Mouse (Mus musculus) kidney, embryonic 15.5 days (tissue): ENCODE results near the gene Fbxl13. TPM values are rescaled to one million over a fixed set of nuclear protein-coding genes. Genes with fewer than 3 reads are reported as not detected.
A peak's percentile ranks its signal among the peaks of the same experiment; 100 is the strongest.

ENCODE experiments used
- ATAC-seq: fragments of 200-750 bp; cut with Nextera tagmentation; replicated peaks from 2 replicates; pipeline ENCODE4 v1.8.0; 2017; ENCODE audit warnings: moderate TSS enrichment; ENCODE audit not compliant: low FRiP score
- H3K27ac ChIP-seq: fragments of 300-500 bp; sonication (generic); 2 replicates; pipeline ENCODE4 v1.5.1; 2015; ENCODE audit warnings: mild to moderate bottlenecking, inconsistent platforms
- H3K27me3 ChIP-seq: fragments of 300-500 bp; sonication (generic); 2 replicates; pipeline ENCODE4 v1.6.1; 2015; ENCODE audit warnings: inconsistent platforms
- H3K36me3 ChIP-seq: fragments of 300-500 bp; sonication (generic); 2 replicates; pipeline ENCODE4 v1.6.1; 2015; ENCODE audit warnings: inconsistent platforms
- H3K4me1 ChIP-seq: fragments of 300-500 bp; sonication (generic); 2 replicates; pipeline ENCODE4 v1.6.1; 2015; ENCODE audit warnings: inconsistent platforms
- H3K4me2 ChIP-seq: fragments of 300-500 bp; sonication (generic); 2 replicates; pipeline ENCODE4 v1.6.1; 2015; ENCODE audit warnings: moderate library complexity, mild to moderate bottlenecking, inconsistent platforms
- H3K4me3 ChIP-seq: fragments of 300-500 bp; sonication (generic); replicated peaks from 2 replicates; pipeline ENCODE4 v1.5.1; 2015; ENCODE audit warnings: mild to moderate bottlenecking, inconsistent platforms
- H3K9ac ChIP-seq: fragments of 300-500 bp; sonication (generic); 2 replicates; pipeline ENCODE4 v1.6.1; 2015; ENCODE audit warnings: mild to moderate bottlenecking, inconsistent platforms
- H3K9me3 ChIP-seq: fragments of 300-500 bp; sonication (generic); replicated peaks from 2 replicates; pipeline ENCODE4 v1.6.1; 2016; ENCODE audit warnings: inconsistent platforms
- whole genome bisulfite sequencing: fragments of 180-500 bp; shearing (Covaris S2); methylation state at CpG from one replicate; pipeline ENCODE4 v1.1.7; 2015; ENCODE audit warnings: mixed read lengths; 5-methylcytosine and 5-hydroxymethylcytosine counted together
- polyA plus RNA-seq: library from polyadenylated mRNA; unstranded; fragments of >200 nt; fragmentation: Nextera tagmentation; extraction: Ambion mirVana; gene quantifications from 2 replicates; pipeline ENCODE4 v1.2.1, GENCODE M21; 2015

Fbxl13 gene
- polyA plus RNA-seq, 1 experiment from 2014 or later, result 0.42 TPM

DNA sequence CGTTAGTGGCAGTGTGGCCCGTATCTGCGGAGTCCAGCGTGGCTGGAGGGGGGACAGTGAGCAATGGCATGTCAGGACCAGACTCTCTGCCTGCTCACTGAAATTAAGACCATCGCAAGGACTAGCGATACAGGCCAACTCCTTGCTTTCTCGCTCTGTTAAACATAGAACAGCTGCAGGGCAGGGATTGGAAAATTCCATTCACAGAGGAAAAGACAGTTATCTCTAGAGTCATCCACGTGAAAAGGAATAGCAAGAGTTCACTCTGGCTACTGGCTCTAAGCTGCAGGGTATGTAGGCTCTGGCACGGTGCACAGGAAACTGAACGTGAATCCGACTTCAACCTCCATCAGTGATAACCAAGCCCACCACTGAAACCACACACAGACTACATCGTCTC is 29.6 kb upstream of the Fbxl13 start:
- peak; percentile 36; the same call in 1 of the 2 replicates for ATAC-seq

DNA sequence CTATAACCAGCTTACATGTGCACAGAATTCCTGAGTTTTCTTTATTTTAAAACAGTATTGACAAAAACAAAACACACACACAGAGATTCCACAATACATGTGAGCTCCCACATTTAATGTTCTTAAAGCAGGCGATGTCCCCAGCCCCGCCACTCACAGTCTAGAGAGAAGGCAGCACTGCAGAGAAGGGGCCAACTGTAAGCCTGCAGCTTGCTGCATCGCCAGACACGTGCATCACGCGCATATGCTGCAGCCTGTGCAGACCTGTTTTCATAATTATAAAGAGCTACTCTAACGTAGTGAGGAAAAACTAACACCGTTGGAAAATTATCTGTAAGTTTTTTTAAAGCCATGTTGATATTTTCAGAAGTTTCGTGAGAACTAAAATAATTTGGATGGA is 28.3 kb upstream of the Fbxl13 start:
- 0 out of 2 replicates have a peak overlapping the region, but pooled peaks have one; percentile 47 for H3K4me2 ChIP-seq
- H3K9me3 ChIP-seq, result no peaks in the 10 kb centered on the region
- peak overlapping the region; percentile 75 for H3K27ac ChIP-seq
- 72% methylated on average over 9 of the region's 9 CpGs for WGBS
- no peaks in the 10 kb centered on the region for H3K27me3 ChIP-seq
- H3K9ac ChIP-seq, result no peak overlapping the region
- no peak for ATAC-seq
- no peak overlapping the region for H3K4me3 ChIP-seq
- peaks cover 24% of the 10 kb centered on the region; the same call in 1 of the 2 replicates for H3K36me3 ChIP-seq
- peaks cover 30% of the 10 kb centered on the region for H3K4me1 ChIP-seq

More for the DNA sequence above, 29.6 kb upstream of the Fbxl13 start:
- H3K27ac ChIP-seq, result peak overlapping the region; percentile 61
- H3K27me3 ChIP-seq, result no peaks in the 10 kb centered on the region
- H3K36me3 ChIP-seq, result peaks cover 17% of the 10 kb centered on the region; the same call in 1 of the 2 replicates
- no peak overlapping the region for H3K4me3 ChIP-seq
- no peak overlapping the region for H3K9ac ChIP-seq
- H3K9me3 ChIP-seq, result no peaks in the 10 kb centered on the region
- 60% methylated on average over 12 of the region's 12 CpGs for WGBS
- H3K4me2 ChIP-seq, result no peak overlapping the region
- peaks cover 36% of the 10 kb centered on the region for H3K4me1 ChIP-seq

DNA sequence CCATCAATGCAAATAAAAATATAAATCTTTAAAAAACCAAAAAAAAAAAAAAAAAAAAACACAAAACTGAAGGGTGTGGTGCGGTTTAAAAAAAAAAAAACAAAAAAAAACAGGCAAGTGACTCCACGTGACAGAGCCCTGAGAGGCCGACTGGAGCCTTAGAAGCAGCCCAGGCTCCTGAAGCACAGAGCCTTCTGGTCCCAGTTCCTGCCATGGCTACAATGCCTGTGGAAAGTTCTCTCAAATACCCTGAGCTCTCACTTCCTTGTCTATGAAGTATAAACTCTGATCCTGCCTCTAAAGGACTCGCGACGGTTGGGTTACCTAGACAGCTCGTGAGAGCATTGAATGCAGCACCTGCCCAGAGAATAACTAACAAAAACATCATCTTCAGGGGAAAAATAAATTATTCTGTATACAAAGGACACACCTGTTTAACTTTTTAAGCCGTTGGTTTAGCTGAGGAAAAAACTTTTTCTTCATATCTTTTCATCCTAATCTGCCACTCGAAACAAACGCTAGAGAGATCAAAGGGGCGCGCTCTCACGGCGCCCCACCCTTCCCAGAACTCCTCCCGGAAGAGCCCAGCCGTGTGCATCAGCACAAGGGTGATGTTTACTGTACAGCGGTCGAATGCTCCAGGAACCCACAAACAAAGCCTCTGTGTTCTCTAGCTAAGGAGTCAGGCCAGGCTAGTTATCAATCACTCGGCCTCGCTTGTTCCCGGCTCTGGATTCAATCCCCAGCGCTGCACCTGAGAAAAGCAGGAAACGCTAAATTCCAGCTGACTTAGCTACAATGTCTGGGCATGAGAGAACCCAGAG is 27.6 kb upstream of the Fbxl13 start:
- Histone ChIP-seq H3K4me2 (peak overlapping the region; percentile 47), H3K4me3 (peak overlapping the region; percentile 12; the same call in 1 of the 2 replicates), H3K4me1 (peaks cover 30% of the 10 kb centered on the region), H3K36me3 (peaks cover 22% of the 10 kb centered on the region; the same call in 1 of the 2 replicates), H3K9me3 (no peaks in the 10 kb centered on the region), H3K9ac (no peak overlapping the region), H3K27me3 (no peaks in the 10 kb centered on the region), H3K27ac (peak overlapping the region; percentile 75)
- peak; percentile 82 for ATAC-seq
- WGBS, result 36% methylated on average over 23 of the region's 23 CpGs

DNA sequence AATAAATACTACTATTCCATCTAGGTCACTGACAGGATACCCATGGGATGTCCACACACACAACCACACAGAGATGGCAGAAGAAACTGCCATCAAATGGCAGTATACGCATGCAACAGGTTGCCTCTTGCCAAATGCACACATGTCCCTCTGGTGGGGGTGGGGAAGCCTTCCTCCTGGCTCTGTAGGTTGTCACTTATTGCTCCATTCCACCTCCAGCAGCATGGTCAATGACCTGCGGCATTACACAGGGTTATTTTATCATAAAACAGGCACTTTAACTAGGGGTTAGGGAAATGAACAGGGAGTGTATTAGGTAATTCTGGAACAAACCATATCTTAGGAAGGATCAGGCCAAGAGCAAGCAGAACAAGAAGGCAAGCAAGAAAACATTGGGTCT is 23.9 kb upstream of the Fbxl13 start:
- Histone ChIP-seq H3K4me3 (no peak overlapping the region), H3K9ac (no peak overlapping the region), H3K27ac (no peak overlapping the region), H3K9me3 (no peaks in the 10 kb centered on the region), H3K36me3 (peaks cover 16% of the 10 kb centered on the region; the same call in 1 of the 2 replicates), H3K27me3 (no peaks in the 10 kb centered on the region), H3K4me2 (no peak overlapping the region), H3K4me1 (peaks cover 20% of the 10 kb centered on the region)
- no peak for ATAC-seq
- 85% methylated on average over 2 of the region's 2 CpGs for WGBS

DNA sequence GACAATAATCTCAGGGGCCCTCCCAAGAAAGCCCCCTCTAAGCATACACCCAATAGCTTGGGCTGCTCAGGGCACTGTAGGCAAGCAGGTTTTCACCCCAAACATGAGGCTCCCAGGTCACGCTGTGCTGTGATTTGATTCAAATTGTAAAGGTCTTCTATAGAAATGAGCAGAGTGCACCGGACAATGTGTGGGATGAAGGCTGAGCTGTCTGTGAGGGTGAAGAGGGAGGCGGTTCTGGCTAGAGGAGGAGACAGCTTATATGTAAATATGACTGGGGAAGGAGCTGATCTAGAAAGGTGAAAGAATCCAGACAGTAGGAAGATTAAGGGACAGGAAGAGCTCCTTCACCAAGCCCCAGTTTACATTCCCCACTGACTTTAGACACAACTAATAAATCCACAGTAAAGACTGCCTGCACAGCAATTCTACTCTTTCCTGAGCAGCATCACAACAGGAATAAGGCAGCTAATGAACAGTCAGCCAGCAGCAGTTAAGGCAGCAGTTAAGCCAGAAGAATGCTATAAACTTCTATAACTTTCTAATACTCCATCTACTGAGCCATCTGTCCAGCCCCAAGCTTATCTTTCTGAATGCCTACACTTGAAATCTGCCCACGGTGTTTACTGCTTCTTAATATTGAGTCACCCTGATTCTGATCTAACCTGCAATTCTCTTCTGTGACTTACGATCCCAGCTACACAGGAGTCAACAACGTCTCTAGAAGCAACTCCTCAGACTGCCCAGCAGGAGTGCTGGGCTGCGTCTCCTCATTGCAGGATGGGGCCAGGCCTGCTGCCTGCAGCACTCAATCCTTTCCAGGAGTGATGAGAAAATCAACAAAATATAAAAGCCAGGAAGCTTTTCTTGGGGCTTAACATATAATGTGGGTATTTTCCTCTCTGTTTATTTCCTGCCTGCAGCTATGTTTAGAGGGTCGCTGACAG is 22.0 kb upstream of the Fbxl13 start:
- 51% methylated on average over 8 of the region's 8 CpGs for WGBS
- Histone ChIP-seq H3K9ac (no peak overlapping the region), H3K27me3 (no peaks in the 10 kb centered on the region), H3K4me2 (no peak overlapping the region), H3K36me3 (peaks cover 34% of the 10 kb centered on the region), H3K27ac (peak overlapping the region; percentile 38; the same call in 1 of the 2 replicates), H3K4me3 (no peak overlapping the region), H3K4me1 (peaks cover 3% of the 10 kb centered on the region; the same call in 1 of the 2 replicates), H3K9me3 (no peaks in the 10 kb centered on the region)
- no peak for ATAC-seq

DNA sequence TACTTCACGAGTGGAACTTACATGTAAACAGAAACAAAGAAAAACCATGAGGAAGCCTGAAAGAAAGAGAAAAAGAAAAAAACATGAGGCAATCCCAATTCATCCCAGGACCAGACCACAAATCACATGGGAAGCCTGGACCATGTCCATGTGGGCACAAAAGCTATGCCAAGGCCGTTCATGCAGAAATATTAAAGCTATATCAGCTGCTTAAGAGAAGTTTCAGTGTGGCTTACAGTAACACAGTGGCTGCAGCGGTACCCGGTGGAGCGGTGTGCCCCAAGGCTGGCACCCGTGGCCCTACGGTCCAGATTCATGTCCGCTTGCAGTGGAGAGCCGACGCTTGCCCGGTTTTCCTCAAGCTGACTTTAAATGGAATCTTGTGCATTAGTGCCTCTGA is 17.6 kb upstream of the Fbxl13 start:
- Histone ChIP-seq H3K9ac (no peak overlapping the region), H3K4me2 (no peak overlapping the region), H3K27ac (no peak overlapping the region), H3K36me3 (peaks cover 66% of the 10 kb centered on the region), H3K27me3 (no peaks in the 10 kb centered on the region), H3K4me3 (no peak overlapping the region), H3K4me1 (peaks cover 8% of the 10 kb centered on the region), H3K9me3 (no peaks in the 10 kb centered on the region)
- 93% methylated on average over 11 of the region's 11 CpGs for WGBS
- no peak for ATAC-seq

DNA sequence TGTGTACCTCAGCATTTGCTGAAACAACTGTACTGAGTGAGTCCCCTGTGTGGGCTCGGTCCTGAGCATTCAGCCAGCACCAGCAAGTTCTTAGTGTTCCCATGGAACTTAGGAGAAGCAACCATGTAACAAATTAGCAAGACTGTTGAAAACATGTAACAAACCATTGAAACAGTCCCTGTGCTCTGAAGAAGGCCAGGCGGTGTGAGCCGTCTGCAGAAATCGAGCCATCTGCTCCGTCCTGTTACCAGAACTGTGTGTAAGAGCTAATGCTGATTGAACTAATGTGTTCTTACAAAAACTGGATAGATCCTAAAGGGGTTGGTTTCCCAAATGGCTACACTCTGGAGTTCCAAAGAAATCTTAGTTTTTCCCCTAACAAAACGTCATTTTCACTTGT is 15.4 kb upstream of the Fbxl13 start:
- H3K27ac ChIP-seq, result no peak overlapping the region
- H3K9ac ChIP-seq, result no peak overlapping the region
- no peak overlapping the region for H3K4me2 ChIP-seq
- H3K36me3 ChIP-seq, result peaks cover 79% of the 10 kb centered on the region
- peaks cover 5% of the 10 kb centered on the region for H3K4me1 ChIP-seq
- no peaks in the 10 kb centered on the region for H3K27me3 ChIP-seq
- H3K4me3 ChIP-seq, result no peak overlapping the region
- no peak for ATAC-seq
- H3K9me3 ChIP-seq, result no peaks in the 10 kb centered on the region
- 93% methylated on average over 6 of the region's 6 CpGs for WGBS

DNA sequence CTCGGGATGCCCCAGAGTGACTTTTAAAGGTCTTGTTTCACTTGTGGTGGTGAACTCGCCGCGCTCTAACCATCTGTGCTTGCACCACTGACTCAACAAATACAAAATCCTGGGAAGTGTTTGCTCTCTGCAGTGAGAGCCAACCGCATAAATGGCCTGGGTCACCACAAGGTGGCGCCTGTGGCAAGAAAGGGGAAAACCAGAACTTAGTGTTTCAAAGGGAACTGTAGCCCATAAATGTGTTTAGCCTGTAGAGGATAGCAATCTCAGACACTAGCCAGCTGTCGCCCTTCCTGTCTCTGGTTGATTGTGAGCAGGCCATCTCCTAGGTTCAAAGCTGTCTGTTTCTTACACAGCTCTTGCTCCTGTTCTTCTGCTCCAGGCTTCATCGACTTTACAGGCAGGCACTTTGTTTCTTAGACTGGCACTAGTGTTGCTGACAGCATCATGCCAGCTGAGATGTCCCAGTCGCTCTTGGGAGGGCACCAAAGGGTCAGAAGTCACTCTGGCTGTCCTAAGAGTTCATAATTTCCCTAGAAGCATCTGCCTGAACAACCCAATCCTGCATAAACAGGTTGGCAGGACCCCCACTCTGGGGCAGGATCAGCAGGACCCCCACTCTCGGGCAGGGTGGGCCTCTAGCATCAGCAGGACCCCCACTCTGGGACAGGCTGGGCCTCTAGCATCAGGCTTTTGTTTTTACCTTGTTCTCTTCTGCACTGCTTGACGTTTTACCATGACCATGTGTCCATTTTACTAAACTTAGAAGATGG is 13.4 kb upstream of the Fbxl13 start:
- no peak overlapping the region for H3K4me3 ChIP-seq
- peaks cover 5% of the 10 kb centered on the region for H3K4me1 ChIP-seq
- H3K4me2 ChIP-seq, result no peak overlapping the region
- H3K9ac ChIP-seq, result no peak overlapping the region
- ATAC-seq, result peak; percentile 84
- peak overlapping the region; percentile 43 for H3K27ac ChIP-seq
- H3K27me3 ChIP-seq, result no peaks in the 10 kb centered on the region
- H3K9me3 ChIP-seq, result no peaks in the 10 kb centered on the region
- peaks cover 73% of the 10 kb centered on the region for H3K36me3 ChIP-seq
- 55% methylated on average over 11 of the region's 11 CpGs for WGBS

DNA sequence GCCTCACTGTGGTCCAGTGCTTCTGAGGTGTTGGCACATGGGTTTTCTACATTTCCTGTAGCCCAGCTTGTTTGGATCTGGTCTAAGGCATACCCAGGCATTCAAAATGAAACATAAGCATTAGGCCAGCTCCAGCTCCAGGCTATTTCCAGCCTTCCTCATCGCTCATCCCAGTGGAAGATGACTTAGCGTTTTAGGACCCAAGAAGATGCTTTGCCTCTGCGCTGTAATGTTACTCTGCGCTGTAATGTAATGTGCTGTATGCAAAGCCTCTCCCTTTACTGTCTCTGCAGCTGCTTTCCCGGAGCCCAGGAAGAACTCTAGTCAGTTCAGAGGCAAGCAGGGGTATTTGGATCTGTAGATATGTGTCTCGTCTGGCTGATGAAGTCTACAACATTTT is 12.6 kb upstream of the Fbxl13 start:
- no peak for ATAC-seq
- H3K27ac ChIP-seq, result 0 out of 2 replicates have a peak overlapping the region, but pooled peaks have one; percentile 18
- H3K4me2 ChIP-seq, result no peak overlapping the region
- H3K4me1 ChIP-seq, result peaks cover 5% of the 10 kb centered on the region
- no peaks in the 10 kb centered on the region for H3K27me3 ChIP-seq
- WGBS, result 88% methylated on average over 6 of the region's 6 CpGs
- H3K4me3 ChIP-seq, result no peak overlapping the region
- peaks cover 73% of the 10 kb centered on the region for H3K36me3 ChIP-seq
- H3K9me3 ChIP-seq, result no peaks in the 10 kb centered on the region
- H3K9ac ChIP-seq, result no peak overlapping the region

DNA sequence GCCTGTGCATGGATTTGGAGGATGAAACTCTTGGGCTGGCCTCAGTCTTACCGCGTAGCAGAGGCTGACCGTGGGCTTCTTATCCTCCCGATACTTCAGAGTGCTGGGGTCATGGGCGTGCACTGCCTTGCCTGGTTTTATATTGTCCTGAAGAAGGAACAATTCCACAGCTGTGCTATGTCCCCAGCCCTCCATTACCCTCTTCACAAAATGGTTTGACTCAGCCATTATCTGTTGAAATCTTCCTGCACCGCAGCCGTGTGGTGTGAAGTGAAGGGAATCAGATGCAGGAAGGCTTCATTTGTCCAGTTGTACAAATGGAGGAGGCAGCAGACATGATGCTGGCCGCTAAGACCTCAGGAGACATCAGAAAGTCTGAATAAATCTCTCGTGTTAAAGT is 11.5 kb upstream of the Fbxl13 start:
- Histone ChIP-seq H3K9ac (no peak overlapping the region), H3K27me3 (no peaks in the 10 kb centered on the region), H3K27ac (no peak overlapping the region), H3K36me3 (peaks cover 75% of the 10 kb centered on the region), H3K4me1 (peaks cover 5% of the 10 kb centered on the region), H3K4me2 (no peak overlapping the region), H3K4me3 (no peak overlapping the region), H3K9me3 (no peaks in the 10 kb centered on the region)
- 87% methylated on average over 9 of the region's 9 CpGs for WGBS
- ATAC-seq, result no peak

DNA sequence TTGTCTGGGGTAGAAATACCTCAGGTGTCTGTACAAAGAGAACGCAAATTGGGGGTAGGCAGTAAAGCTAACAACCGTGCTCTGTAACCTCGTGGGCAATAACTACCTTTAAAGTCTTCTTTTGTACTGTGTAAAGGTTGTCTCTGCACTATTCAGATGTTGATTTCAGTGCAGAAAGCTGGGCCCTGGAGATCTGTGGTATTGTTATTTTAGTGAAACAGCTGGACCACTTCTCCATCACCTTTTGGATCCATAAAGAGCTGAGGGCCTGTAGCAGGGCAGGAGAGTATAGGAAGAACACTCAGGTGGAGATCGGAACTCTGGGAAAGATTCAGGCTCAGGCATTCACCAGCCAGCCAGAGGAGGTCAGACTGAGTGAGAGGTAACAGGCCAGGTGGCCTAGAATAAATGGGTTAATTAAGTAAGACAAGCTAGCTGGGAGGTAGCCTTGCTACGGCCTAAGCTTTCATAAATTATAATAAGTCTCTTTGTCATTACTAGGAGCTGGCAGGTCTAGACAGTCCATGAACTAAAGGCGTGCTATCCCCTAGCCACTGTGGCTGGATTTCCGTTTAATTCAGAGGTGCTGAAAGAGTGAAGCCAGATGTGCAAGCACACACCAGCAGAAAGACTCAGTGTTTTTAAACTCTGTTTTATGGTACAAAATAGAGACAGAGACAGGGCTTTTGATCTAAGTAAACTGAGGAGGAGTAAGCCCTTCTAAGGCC is 6.6 kb upstream of the Fbxl13 start:
- Histone ChIP-seq H3K4me1 (peaks cover 5% of the 10 kb centered on the region), H3K27ac (no peak overlapping the region), H3K36me3 (peaks cover 69% of the 10 kb centered on the region), H3K27me3 (no peaks in the 10 kb centered on the region), H3K9ac (no peak overlapping the region), H3K4me3 (no peak overlapping the region), H3K4me2 (no peak overlapping the region), H3K9me3 (no peaks in the 10 kb centered on the region)
- WGBS, result 70% methylated on average over 7 of the region's 7 CpGs
- ATAC-seq, result no peak
